Mouse (Mus musculus): ENCODE measurements at regions not wholly inside any gene's neighbourhood (a gene's known extent, or its start where the extent isn't known, plus 50 kb on each side); places are given as distances from the start of the nearest gene placed in this dataset.
A peak's percentile ranks its signal among the peaks of the same experiment; 100 is the strongest.

DNA sequence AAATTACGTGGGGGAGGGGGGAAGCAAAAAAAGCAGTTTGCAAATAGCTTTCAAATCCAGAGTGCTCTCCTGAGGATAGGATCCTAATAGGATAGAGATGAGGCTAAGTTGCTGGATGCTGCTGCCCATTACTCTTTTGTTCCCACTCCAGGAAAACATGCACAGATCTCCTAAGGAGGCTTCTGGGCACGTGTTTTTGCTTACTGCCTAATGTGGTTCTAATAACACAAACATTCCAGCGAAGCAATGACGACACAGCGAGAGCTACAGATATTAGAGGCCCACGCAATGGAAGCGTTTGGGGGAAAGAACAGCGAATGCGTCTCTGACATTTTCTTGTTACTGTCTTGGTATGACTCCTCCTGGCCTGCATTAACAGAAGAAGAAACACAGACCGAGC is 179.0 kb upstream of the Gm765 start:
- WGBS, result 70% methylated on average over 10 of the region's 10 CpGs
- H3K4me3 ChIP-seq, result no peak overlapping the region
- H3K36me3 ChIP-seq, result no peaks in the 10 kb centered on the region
- no peak overlapping the region for H3K4me2 ChIP-seq
- ATAC-seq (ENCODE audit: borderline replicate concordance, extremely low read depth, low FRiP score, low TSS enrichment), result no peak
- H3K27me3 ChIP-seq, result peaks cover 7% of the 10 kb centered on the region
- 0 out of 2 replicates have a peak, but pooled peaks cover 7% of the 10 kb centered on the region for H3K4me1 ChIP-seq
- no peak overlapping the region for H3K9ac ChIP-seq
- no peaks in the 10 kb centered on the region for H3K9me3 ChIP-seq
- no peak overlapping the region for H3K27ac ChIP-seq

DNA sequence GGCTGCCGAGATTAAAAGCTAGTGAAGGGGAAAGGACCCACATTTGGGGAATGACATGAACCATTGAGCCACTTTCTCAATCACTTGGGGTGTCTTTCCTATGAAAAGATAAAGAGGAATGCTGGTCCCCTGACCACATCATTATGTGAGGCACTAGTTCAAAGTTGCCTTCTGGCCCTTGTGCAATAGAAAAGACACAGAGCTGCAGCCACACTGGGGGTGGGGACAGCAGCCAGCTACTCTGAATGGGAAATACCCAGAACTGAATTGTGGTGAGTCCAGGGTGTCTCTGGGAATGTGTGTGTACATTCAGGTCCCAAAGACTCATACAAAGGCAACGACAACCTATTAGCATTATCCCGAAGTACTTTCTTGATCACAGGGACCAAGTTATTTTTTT is 172.3 kb upstream of the Gm765 start:
- no peaks in the 10 kb centered on the region for H3K36me3 ChIP-seq
- no peaks in the 10 kb centered on the region for H3K9me3 ChIP-seq
- 58% methylated on average over 3 of the region's 3 CpGs for WGBS
- H3K27ac ChIP-seq, result no peak overlapping the region
- H3K4me1 ChIP-seq, result peaks cover 11% of the 10 kb centered on the region
- H3K27me3 ChIP-seq, result peaks cover 4% of the 10 kb centered on the region; the same call in 1 of the 2 replicates
- no peak overlapping the region for H3K9ac ChIP-seq
- H3K4me3 ChIP-seq, result no peak overlapping the region
- H3K4me2 ChIP-seq, result 0 out of 2 replicates have a peak overlapping the region, but pooled peaks have one; percentile 22
- ATAC-seq (ENCODE audit: borderline replicate concordance, extremely low read depth, low FRiP score, low TSS enrichment), result 0 out of 2 replicates have a peak, but pooled peaks have one; percentile 19

DNA sequence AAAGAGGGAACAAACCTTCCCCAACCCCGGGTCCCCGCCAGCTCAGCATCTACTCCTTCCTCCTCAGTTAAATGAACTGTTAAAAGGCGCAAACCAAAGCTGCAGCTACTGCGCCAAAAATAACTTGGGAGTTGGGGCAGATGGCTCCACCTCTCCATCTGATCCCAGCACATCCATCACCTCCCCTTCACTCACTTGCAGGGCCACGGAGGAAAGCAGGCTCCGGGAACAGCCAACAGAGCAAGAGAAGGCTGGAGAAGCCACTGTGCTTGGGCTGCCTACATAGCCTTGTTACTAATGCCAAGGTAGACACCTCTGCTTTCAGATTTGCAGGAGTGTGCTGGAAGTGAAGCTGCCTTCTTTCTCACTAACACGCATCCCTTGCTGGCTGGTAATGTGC is 171.8 kb upstream of the Gm765 start:
- no peak overlapping the region for H3K9ac ChIP-seq
- H3K27me3 ChIP-seq, result peaks cover 4% of the 10 kb centered on the region; the same call in 1 of the 2 replicates
- peak overlapping the region; percentile 22 for H3K4me2 ChIP-seq
- 27% methylated on average over 7 of the region's 7 CpGs for WGBS
- H3K9me3 ChIP-seq, result no peaks in the 10 kb centered on the region
- peak; percentile 83 for ATAC-seq (ENCODE audit: borderline replicate concordance, extremely low read depth, low FRiP score, low TSS enrichment)
- no peak overlapping the region for H3K27ac ChIP-seq
- H3K36me3 ChIP-seq, result no peaks in the 10 kb centered on the region
- no peak overlapping the region for H3K4me3 ChIP-seq
- H3K4me1 ChIP-seq, result peaks cover 11% of the 10 kb centered on the region

DNA sequence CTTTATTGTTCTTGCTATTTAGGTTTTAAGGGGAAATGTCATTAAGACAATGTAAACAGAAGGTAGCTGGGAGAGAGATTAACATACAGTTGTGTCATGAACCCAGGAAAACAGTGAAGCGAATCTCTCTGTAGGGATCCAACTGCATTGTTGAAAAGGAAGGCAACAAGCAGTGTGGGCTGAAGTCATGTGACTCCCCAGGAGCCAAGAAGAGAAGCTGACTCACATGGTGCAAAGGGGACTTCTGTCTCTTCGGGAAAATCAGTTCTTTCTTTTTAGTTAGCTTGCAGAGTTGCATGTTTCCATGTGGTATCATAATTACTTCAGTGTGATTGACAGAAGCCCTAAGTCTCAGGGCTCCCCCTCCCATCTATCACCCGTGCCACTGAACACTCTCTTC is 170.7 kb upstream of the Gm765 start:
- H3K4me3 ChIP-seq, result no peak overlapping the region
- no peak for ATAC-seq (ENCODE audit: borderline replicate concordance, extremely low read depth, low FRiP score, low TSS enrichment)
- 29% methylated on average over 3 of the region's 3 CpGs for WGBS
- no peaks in the 10 kb centered on the region for H3K36me3 ChIP-seq
- H3K27ac ChIP-seq, result no peak overlapping the region
- H3K9ac ChIP-seq, result no peak overlapping the region
- no peaks in the 10 kb centered on the region for H3K9me3 ChIP-seq
- 0 out of 2 replicates have a peak, but pooled peaks cover 4% of the 10 kb centered on the region for H3K27me3 ChIP-seq
- peaks cover 11% of the 10 kb centered on the region for H3K4me1 ChIP-seq
- H3K4me2 ChIP-seq, result no peak overlapping the region

DNA sequence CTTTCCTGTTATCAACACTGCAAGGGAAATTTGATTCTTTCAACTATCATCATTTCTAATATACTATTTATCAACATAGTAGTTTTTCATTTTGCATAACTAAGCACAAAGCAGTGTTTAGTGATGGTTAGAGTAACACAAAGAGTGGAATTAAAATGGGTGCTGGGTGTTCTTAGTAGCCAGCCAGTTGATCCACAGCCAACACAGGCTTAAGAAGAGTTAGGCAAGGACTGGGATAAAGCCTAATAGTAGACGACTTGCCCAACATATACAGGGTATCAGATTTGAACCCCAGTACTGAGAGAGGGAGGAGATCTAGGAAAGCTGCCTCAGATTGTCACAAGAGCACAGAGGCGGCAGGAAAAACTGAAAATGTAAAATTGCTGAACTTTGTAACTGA is 160.2 kb upstream of the Gm765 start:
- H3K9ac ChIP-seq, result no peak overlapping the region
- H3K27me3 ChIP-seq, result no peaks in the 10 kb centered on the region
- no peaks in the 10 kb centered on the region for H3K9me3 ChIP-seq
- H3K4me3 ChIP-seq, result no peak overlapping the region
- WGBS, result 72% methylated on average over 2 of the region's 2 CpGs
- H3K4me1 ChIP-seq, result no peaks in the 10 kb centered on the region
- H3K27ac ChIP-seq, result no peak overlapping the region
- no peaks in the 10 kb centered on the region for H3K36me3 ChIP-seq
- H3K4me2 ChIP-seq, result no peak overlapping the region
- no peak for ATAC-seq (ENCODE audit: borderline replicate concordance, extremely low read depth, low FRiP score, low TSS enrichment)

DNA sequence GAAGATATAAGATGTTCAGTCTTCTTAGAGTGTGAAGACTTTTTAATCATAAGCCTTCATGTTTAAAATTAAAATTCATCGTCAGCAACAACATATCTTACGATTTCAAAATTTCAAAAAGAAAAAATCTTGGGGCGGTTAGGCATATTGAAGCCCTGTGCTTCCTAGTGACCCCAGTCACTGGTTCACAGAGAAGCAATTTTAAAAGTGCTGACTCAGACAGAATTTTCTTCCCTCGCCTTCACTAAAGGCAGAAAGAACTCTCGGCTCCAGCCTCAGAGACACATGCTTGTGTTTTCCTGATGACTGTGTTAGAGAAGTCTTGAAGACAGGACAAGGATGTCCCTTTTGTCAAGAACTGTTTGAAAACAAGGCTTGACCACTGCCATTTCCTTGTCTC is 157.2 kb upstream of the Gm765 start:
- no peak overlapping the region for H3K9ac ChIP-seq

DNA sequence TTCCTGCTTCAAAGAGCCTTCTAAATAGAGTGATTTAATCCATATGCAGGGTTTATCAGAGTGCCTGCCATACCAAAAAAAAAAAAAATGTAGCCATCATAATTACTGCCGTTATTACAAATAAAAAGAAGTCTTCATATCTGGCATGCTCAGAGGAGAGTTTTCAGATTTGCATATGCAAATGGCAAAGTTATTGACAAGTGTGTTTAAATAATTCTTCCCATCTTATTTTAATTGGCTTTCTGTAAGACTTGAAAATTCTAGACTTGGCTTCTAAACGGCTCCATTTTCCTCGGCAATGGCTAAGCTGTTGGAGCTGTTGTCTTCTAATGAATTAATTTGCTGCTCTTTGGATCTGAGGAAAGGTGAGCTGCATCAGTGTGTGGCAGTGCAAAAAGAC is 144.1 kb upstream of the Gm765 start:
- no peak overlapping the region for H3K9ac ChIP-seq
- no peaks in the 10 kb centered on the region for H3K27me3 ChIP-seq
- H3K9me3 ChIP-seq, result no peaks in the 10 kb centered on the region
- no peak for ATAC-seq (ENCODE audit: borderline replicate concordance, extremely low read depth, low FRiP score, low TSS enrichment)
- WGBS, result 84% methylated on average over 3 of the region's 3 CpGs
- no peak overlapping the region for H3K4me2 ChIP-seq
- H3K4me1 ChIP-seq, result no peaks in the 10 kb centered on the region
- no peak overlapping the region for H3K4me3 ChIP-seq
- no peaks in the 10 kb centered on the region for H3K36me3 ChIP-seq
- H3K27ac ChIP-seq, result no peak overlapping the region

More for the DNA sequence above, 157.2 kb upstream of the Gm765 start:
- no peaks in the 10 kb centered on the region for H3K4me1 ChIP-seq
- ATAC-seq (ENCODE audit: borderline replicate concordance, extremely low read depth, low FRiP score, low TSS enrichment), result no peak
- H3K27me3 ChIP-seq, result no peaks in the 10 kb centered on the region
- H3K4me2 ChIP-seq, result no peak overlapping the region
- WGBS, result 69% methylated on average over 5 of the region's 5 CpGs
- no peak overlapping the region for H3K27ac ChIP-seq
- no peaks in the 10 kb centered on the region for H3K36me3 ChIP-seq
- no peak overlapping the region for H3K4me3 ChIP-seq
- no peaks in the 10 kb centered on the region for H3K9me3 ChIP-seq

DNA sequence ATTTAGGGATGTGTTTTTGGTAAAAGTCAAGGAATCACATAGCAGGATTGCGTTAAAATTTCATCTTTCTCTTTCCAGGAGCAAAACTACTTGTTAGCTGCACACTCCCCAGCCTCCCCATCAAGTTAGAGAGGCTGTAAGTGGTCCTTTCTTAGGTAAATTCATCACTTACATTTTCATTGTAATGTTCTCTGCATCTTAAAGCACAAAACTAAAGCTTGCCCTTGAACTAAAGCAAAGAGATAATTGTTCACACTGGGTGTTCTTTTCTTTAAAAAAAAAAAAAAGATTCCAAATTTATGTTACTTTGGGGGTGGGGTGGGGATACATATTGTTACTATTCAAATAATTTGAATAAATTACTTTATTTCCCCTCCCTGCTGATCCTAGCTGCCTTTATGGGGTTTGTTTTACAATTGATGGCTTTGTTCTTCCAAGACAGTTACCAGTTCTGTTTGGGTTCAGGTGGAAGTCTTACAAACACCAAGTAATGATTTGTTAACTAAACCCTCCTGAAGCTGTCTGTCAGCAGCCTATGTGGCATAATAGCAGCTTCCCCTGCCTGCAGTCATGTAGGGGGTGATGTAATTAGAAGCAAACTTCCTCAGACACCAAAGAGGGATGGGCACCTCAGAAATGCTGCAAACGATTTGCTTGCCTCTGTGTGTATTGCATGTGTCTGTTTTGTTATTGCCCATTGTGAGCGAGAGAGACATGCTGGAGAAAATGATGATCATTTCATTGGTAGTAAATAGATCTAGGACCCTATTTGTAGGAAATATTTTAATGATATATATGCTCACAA is 141.0 kb upstream of the Gm765 start:
- H3K4me2 ChIP-seq, result no peak overlapping the region
- ATAC-seq (ENCODE audit: borderline replicate concordance, extremely low read depth, low FRiP score, low TSS enrichment), result no peak
- no peak overlapping the region for H3K4me3 ChIP-seq
- WGBS, result 47% methylated on average over 3 of the region's 3 CpGs
- H3K4me1 ChIP-seq, result no peaks in the 10 kb centered on the region
- H3K36me3 ChIP-seq, result no peaks in the 10 kb centered on the region
- H3K27ac ChIP-seq, result no peak overlapping the region
- no peaks in the 10 kb centered on the region for H3K27me3 ChIP-seq
- no peaks in the 10 kb centered on the region for H3K9me3 ChIP-seq
- H3K9ac ChIP-seq, result no peak overlapping the region

DNA sequence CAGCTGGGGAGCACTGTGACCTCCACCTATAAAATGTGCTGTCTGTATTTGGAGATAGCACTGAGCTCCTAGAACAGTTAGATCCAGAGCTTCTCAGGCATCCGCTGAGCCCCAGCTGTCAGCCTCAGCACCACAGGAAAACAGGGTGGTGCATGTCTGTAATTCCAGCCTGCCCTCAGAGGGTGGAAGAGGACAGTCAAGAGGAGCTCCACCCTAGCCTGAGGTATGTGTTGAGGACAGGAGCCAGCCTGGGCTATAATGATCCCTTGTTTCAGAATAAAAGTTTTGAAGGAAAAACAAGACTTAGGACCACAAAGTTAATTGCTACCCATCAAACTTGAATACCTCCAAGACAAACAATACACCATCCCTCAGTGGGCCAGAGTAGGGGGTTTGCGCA is 139.8 kb upstream of the Gm765 start:
- no peaks in the 10 kb centered on the region for H3K9me3 ChIP-seq

DNA sequence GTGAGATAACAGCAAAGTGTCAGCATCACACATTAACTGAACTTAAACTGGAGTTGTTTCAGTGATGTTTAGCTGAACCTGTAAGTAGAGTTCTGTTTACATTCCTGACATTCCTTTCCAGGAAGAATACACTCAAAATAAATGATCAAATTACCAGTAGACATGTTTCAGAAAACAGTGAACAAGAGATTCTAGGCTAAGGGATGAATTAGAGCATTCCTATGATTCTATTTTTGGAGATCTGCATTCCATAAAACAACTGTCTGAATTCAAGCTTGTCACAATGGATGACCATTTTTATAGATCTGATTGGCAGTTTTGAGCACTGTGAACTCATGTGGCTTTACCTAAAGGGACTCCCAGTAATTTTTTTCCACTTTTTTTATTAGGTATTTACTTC is 125.0 kb upstream of the Gm765 start:
- no peaks in the 10 kb centered on the region for H3K36me3 ChIP-seq
- no peak overlapping the region for H3K4me2 ChIP-seq
- H3K27me3 ChIP-seq, result no peaks in the 10 kb centered on the region
- no peak overlapping the region for H3K27ac ChIP-seq
- H3K4me1 ChIP-seq, result no peaks in the 10 kb centered on the region
- ATAC-seq (ENCODE audit: borderline replicate concordance, extremely low read depth, low FRiP score, low TSS enrichment), result no peak
- no peaks in the 10 kb centered on the region for H3K9me3 ChIP-seq
- no peak overlapping the region for H3K4me3 ChIP-seq
- H3K9ac ChIP-seq, result no peak overlapping the region

More for the DNA sequence above, 139.8 kb upstream of the Gm765 start:
- Histone ChIP-seq H3K27me3 (no peaks in the 10 kb centered on the region), H3K4me3 (no peak overlapping the region), H3K4me1 (no peaks in the 10 kb centered on the region), H3K4me2 (no peak overlapping the region), H3K36me3 (no peaks in the 10 kb centered on the region), H3K27ac (no peak overlapping the region), H3K9ac (no peak overlapping the region)
- ATAC-seq (ENCODE audit: borderline replicate concordance, extremely low read depth, low FRiP score, low TSS enrichment), result no peak
- WGBS, result 67% methylated on average over 2 of the region's 2 CpGs

DNA sequence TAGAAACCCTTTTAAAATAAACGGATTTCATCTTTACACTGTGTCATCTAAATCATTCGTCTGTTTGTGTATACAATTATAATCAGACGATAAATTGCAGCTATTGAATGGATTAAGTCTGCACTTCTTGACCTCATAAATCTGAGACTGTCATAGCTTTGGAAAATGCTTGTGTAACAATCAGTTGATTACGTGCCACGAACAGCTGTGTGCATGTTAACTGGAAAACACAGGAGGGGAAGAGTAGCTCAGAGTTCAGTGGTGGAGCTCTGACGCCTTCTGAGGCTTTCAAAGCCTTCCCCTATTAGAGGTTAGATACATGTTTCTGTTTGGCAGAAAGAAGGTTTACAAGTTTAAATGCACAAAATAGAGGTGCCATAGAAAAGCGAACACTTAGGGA is 109.7 kb upstream of the Gm765 start:
- no peaks in the 10 kb centered on the region for H3K36me3 ChIP-seq
- H3K4me1 ChIP-seq, result no peaks in the 10 kb centered on the region
- no peak overlapping the region for H3K4me2 ChIP-seq
- WGBS, result 34% methylated on average over 7 of the region's 7 CpGs
- no peaks in the 10 kb centered on the region for H3K27me3 ChIP-seq
- H3K9ac ChIP-seq, result no peak overlapping the region
- ATAC-seq (ENCODE audit: borderline replicate concordance, extremely low read depth, low FRiP score, low TSS enrichment), result no peak
- H3K27ac ChIP-seq, result no peak overlapping the region
- no peak overlapping the region for H3K4me3 ChIP-seq
- no peaks in the 10 kb centered on the region for H3K9me3 ChIP-seq

DNA sequence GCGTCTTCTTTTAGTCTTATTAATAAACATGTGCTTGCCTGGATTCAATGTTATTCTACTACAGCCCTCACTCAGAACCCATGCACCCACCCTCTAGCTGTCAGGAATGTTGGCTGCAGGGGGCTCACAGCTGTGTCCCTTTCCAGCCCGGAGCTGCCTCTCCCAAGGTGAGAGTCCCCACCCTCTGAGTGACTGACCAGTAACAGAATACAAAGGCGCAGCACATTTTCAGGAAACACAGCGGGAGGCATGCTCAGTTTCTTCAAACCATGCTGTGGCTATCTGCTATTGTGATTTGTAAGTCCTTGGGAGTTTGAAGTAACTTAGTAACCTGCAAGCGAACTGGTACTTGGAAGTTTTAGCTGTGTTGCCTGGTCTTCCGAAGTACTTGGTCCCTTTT is 93.1 kb upstream of the Gm765 start:
- WGBS, result 25% methylated on average over 6 of the region's 6 CpGs
- Histone ChIP-seq H3K9ac (no peak overlapping the region), H3K4me2 (0 out of 2 replicates have a peak overlapping the region, but pooled peaks have one; percentile 13), H3K4me3 (no peak overlapping the region), H3K27ac (no peak overlapping the region), H3K36me3 (no peaks in the 10 kb centered on the region), H3K9me3 (no peaks in the 10 kb centered on the region), H3K27me3 (no peaks in the 10 kb centered on the region), H3K4me1 (no peaks in the 10 kb centered on the region)
- no peak for ATAC-seq (ENCODE audit: borderline replicate concordance, extremely low read depth, low FRiP score, low TSS enrichment)

Data from lung, embryonic 15.5 days (tissue).